Mouse (Mus musculus) spleen, embryonic (tissue): ENCODE results near the gene Gm10666.
"Not testable (repeated sequence)": the region's sequence is repeated elsewhere in the genome, so short reads cannot be mapped to it uniquely, and the experiment has no call there.

Source experiments
- CTCF ChIA-PET: fragments of 350-600 bp; sonication (Branson Sonifier 250); formaldehyde crosslinking; loops from one replicate; lab custom pipeline; 2022; lab: Charles Lee

Gm10666 gene

GRCm38 (mm10) chr7:22134641-22135040, at the start of gene Gm10666:
Gm10666 (minus strand) TSS chr7:22134741.
- CTCF ChIA-PET, result not testable (repeated sequence)

GRCm38 (mm10) chr7:22163935-22164334, 29.4 kb upstream of the Gm10666 start, which contains the start of gene Vmn1r142:
Vmn1r142 (minus strand) TSS chr7:22164035.
- CTCF ChIA-PET, result not testable (repeated sequence)

- CTCF ChIA-PET, result not testable (repeated sequence)
Measured at GRCm38 (mm10) chr7:22118145-22118544, 16.4 kb downstream of the Gm10666 start, which contains the start of gene Gm16451. Gm16451 (minus strand) TSS chr7:22118245.
